Mouse (Mus musculus) small intestine, adult 2 months (tissue): ENCODE measurements around the gene Cdh20.

Experiments
- CTCF ChIP-seq: fragments of 200-500 bp; IDR thresholded peaks from 2 replicates; pipeline ENCODE4 v1.5.1; 2012; ENCODE audit warnings: low read depth, mild to moderate bottlenecking, control low read depth, inconsistent platforms, low read length, moderate library complexity, mixed read lengths; ENCODE audit not compliant: insufficient replicate concordance, insufficient read length; ENCODE audit errors: extremely low read depth
- POLR2A ChIP-seq: fragments of 200-500 bp; IDR thresholded peaks from 2 replicates; pipeline ENCODE4 v1.6.1; 2012; ENCODE audit warnings: low read depth, mild to moderate bottlenecking, control low read depth, inconsistent platforms, low read length, moderate library complexity

DNA sequence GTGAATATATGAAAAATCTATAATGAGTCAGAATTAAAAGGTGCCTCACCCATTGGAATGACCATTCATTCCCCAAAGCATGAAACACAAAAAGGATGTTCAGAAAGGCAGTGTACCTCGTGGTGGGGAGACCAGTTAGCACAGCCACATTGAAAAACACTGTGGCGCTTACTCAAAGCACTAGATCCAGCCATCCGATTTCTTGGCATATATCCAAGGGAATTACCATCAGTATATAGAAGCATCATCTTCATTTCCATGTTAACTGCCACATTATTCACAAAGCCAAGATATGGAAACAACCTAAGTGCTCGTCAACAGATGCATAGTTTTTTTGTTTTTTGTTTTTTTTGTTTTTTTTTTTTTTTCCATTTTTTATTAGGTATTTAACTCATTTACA is 193.9 kb downstream of the Cdh20 start:
- TF ChIP-seq CTCF (no peak), POLR2A (no peak)
